Mouse (Mus musculus) midbrain, embryonic 10.5 days (tissue): ENCODE measurements at regions not wholly inside any gene's neighbourhood (a gene's known extent, or its start where the extent isn't known, plus 50 kb on each side); places are given as distances from the start of the nearest gene placed in this dataset.

Experiments used
- DNase-seq: peaks from one replicate; pipeline ENCODE4 v3.0.0-alpha.2; 2017; ENCODE audit warnings: low spot score
- H3K27ac ChIP-seq: fragments of 300-500 bp; sonication (generic); replicated peaks from 2 replicates; pipeline ENCODE4 v1.5.1; 2016; ENCODE audit warnings: mild to moderate bottlenecking
- H3K27me3 ChIP-seq: fragments of 300-500 bp; sonication (generic); 2 replicates; pipeline ENCODE4 v1.6.1; 2016; ENCODE audit warnings: low read depth, mild to moderate bottlenecking; ENCODE audit not compliant: poor library complexity, severe bottlenecking
- H3K36me3 ChIP-seq: fragments of 300-500 bp; sonication (generic); 2 replicates; pipeline ENCODE4 v1.6.1; 2016; ENCODE audit warnings: mild to moderate bottlenecking, moderate library complexity
- H3K4me1 ChIP-seq: fragments of 300-500 bp; sonication (generic); 2 replicates; pipeline ENCODE4 v1.6.1; 2016
- H3K4me3 ChIP-seq: fragments of 300-500 bp; sonication (generic); 2 replicates; pipeline ENCODE4 v1.5.1; 2016; ENCODE audit warnings: mild to moderate bottlenecking, moderate library complexity
- H3K9me3 ChIP-seq: fragments of 300-500 bp; sonication (generic); replicated peaks from 2 replicates; pipeline ENCODE4 v1.6.1; 2016; ENCODE audit warnings: mild to moderate bottlenecking
- WGBS: fragments of 180-500 bp; shearing (Covaris S2); methylation state at CpG from one replicate; pipeline ENCODE4 v1.1.7; 2016; 5-methylcytosine and 5-hydroxymethylcytosine counted together

DNA sequence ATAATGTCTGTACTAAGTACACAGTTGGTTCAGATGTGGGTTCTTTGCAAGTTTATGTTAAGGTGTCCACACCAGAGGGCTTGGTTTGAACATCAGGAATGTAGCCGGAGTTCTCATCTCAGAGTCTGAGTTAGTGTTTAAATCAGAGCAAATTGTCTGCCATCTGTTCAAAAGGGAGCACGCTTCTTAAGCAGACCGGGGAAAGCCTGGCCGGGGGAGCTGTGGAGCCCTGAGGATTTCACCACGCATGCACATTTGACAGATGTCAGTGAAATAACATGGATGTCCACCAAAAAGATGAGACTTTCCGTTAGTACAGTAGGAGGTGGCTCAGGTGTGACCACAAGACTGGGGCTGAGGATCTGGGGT, 294.5 kb upstream of the Tle4 start:
- Histone ChIP-seq H3K36me3 (no peaks in the 10 kb centered on the region), H3K4me3 (no peak overlapping the region), H3K27me3 (peaks cover 58% of the 10 kb centered on the region), H3K9me3 (no peaks in the 10 kb centered on the region), H3K27ac (0 out of 2 replicates have a peak overlapping the region, but pooled peaks have one; percentile 86), H3K4me1 (peaks cover 52% of the 10 kb centered on the region)
- DNase-seq, result no peak
- 60% methylated on average over 6 of the region's 6 CpGs for WGBS

GRCm38 (mm10) chr19:14891689-14892389, 294.0 kb upstream of the Tle4 start:
- peaks cover 52% of the 10 kb centered on the region for H3K4me1 ChIP-seq
- H3K27me3 ChIP-seq, result peaks cover 63% of the 10 kb centered on the region
- DNase-seq, result no peak
- H3K36me3 ChIP-seq, result no peaks in the 10 kb centered on the region
- 31% methylated on average over 7 of the region's 8 CpGs for WGBS
- H3K4me3 ChIP-seq, result peak overlapping the region; percentile 48; the same call in 1 of the 2 replicates
- peak overlapping the region; percentile 86; the same call in 1 of the 2 replicates for H3K27ac ChIP-seq
- H3K9me3 ChIP-seq, result no peaks in the 10 kb centered on the region

DNA sequence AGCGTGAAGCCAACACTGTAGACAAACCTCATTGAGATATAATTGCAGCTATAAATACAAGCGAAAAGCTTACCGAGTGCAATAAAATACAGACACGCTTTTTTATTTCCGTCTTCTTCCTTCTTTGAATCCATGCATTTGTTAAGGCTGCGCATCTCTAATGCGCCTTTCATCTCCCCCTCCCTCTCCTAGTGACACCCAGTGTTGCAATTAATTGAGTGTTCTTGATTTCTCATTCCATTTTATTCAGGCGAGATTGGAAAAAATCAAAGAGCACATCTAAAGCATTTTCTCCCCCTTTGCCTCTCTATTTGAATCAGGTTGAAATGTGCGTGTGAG, 293.2 kb upstream of the Tle4 start:
- 1% methylated on average over 9 of the region's 9 CpGs for WGBS
- Histone ChIP-seq H3K9me3 (no peaks in the 10 kb centered on the region), H3K27me3 (peaks cover 68% of the 10 kb centered on the region), H3K27ac (peak overlapping the region; percentile 86), H3K4me1 (peaks cover 52% of the 10 kb centered on the region), H3K36me3 (no peaks in the 10 kb centered on the region), H3K4me3 (peak overlapping the region; percentile 48)
- no peak for DNase-seq

- peak; percentile 81 for DNase-seq
- peak overlapping the region; percentile 48 for H3K4me3 ChIP-seq
- H3K27me3 ChIP-seq, result peaks cover 64% of the 10 kb centered on the region
- no peaks in the 10 kb centered on the region for H3K9me3 ChIP-seq
- peak overlapping the region; percentile 86 for H3K27ac ChIP-seq
- H3K36me3 ChIP-seq, result no peaks in the 10 kb centered on the region
- WGBS, result 2% methylated on average over 21 of the region's 21 CpGs
- H3K4me1 ChIP-seq, result peaks cover 52% of the 10 kb centered on the region
Measured at GRCm38 (mm10) chr19:14890241-14891089, 292.6 kb upstream of the Tle4 start.

DNA sequence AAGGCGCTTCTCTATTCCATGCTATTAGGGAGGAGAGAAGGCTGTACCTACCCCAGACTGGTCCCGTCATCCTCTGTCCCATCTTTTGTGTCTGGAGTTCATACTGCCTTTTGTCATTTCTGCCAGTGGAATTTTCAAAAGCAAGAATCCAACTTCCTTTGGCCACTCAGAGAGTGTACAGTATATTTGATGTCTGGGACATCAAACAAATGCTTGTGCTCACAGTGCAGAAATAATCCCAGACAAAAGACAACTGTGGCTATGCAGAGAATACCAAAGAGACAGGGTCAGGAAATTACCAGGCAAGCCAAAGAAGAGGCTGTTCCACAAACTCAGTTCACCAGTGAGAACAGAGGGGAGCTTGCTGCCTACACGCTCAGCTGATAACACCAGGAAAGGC, 291.9 kb upstream of the Tle4 start:
- Histone ChIP-seq H3K4me3 (peak overlapping the region; percentile 48), H3K36me3 (no peaks in the 10 kb centered on the region), H3K27me3 (peaks cover 62% of the 10 kb centered on the region), H3K27ac (peak overlapping the region; percentile 86), H3K4me1 (peaks cover 52% of the 10 kb centered on the region), H3K9me3 (no peaks in the 10 kb centered on the region)
- WGBS, result 33% methylated on average over 3 of the region's 3 CpGs
- DNase-seq, result peak; percentile 31

DNA sequence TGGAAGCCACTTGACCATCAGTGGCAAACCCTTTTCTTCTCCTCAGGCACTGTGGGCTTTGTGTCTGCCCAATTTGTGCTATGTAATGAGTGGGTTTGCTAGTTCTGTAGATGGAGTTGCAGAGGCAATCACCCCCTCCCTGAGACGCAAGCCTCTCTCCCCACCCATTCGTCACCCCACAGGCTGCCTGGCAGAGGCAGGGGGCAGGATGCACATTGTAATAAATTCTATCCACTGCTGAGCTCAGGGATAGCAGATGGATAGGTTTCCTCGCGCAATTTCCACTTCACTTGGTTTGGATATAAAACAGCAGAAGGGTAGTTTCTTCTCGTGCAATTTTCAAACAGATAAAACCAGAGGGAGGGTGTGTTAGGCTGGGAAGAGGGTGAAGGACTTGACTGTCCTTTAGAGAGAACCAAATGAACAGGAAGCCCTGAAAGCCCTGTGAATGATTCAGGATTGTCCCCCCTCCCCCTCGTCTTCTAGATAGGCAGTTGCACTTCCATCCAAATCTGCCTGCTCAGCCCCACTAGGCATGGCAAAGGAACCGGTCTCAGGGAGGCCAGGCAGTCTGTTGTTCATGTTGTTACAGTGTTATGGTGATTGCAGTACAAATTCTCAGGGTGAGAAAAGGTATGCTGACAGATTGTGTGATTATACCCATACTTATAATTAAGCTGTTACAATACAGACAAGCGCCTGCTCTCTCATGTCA, 286.0 kb upstream of the Tle4 start:
- no peak overlapping the region for H3K27ac ChIP-seq
- no peaks in the 10 kb centered on the region for H3K36me3 ChIP-seq
- 62% methylated on average over 8 of the region's 8 CpGs for WGBS
- peaks cover 24% of the 10 kb centered on the region for H3K4me1 ChIP-seq
- peaks cover 69% of the 10 kb centered on the region for H3K27me3 ChIP-seq
- no peaks in the 10 kb centered on the region for H3K9me3 ChIP-seq
- no peak overlapping the region for H3K4me3 ChIP-seq
- no peak for DNase-seq

GRCm38 (mm10) chr19:14880818-14881217, 283.0 kb upstream of the Tle4 start:
- peaks cover 48% of the 10 kb centered on the region for H3K27me3 ChIP-seq
- no peak overlapping the region for H3K4me3 ChIP-seq
- peaks cover 13% of the 10 kb centered on the region for H3K4me1 ChIP-seq
- no peak for DNase-seq
- 94% methylated on average over 4 of the region's 4 CpGs for WGBS
- H3K36me3 ChIP-seq, result no peaks in the 10 kb centered on the region
- no peaks in the 10 kb centered on the region for H3K9me3 ChIP-seq
- no peak overlapping the region for H3K27ac ChIP-seq

- Histone ChIP-seq H3K27ac (no peak overlapping the region), H3K36me3 (no peaks in the 10 kb centered on the region), H3K27me3 (peaks cover 44% of the 10 kb centered on the region), H3K4me1 (peaks cover 22% of the 10 kb centered on the region), H3K9me3 (no peaks in the 10 kb centered on the region), H3K4me3 (no peak overlapping the region)
- 96% methylated on average over 1 of the region's 1 CpGs for WGBS
- no peak for DNase-seq
Measured at GRCm38 (mm10) chr19:14873986-14874385, 276.1 kb upstream of the Tle4 start.

DNA sequence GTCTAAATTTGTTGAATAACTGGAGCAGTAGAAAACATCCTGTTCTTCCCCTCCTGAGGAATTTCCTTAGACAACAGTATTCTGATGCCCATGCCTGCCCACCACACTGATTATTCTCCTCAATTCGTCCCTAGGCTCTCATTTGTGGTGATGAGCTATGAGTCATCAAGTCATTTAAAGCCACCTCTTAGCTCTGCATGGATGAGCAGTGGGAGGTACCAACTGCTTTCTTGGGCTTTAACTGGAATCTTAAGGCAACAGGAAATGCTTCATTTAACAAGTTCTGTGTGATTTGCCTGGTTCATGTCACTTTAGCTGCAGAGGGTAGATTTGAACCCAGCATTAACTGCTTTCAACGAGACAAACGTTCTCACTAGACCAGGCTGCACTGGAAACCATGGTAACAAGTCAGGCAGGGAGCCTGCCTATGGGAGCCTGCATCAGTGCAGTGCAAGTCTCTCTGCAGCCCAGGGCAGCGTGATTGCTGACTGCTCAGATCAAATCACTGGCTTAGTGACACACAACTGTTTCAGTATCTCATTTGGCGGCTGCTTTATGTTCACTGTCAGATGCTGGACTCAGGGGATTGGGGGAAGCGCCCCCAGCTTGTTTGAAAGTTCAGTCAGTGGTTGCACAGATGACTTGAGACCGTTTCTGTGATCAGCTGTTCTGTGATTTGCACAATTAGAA, 273.5 kb upstream of the Tle4 start:
- Histone ChIP-seq H3K27ac (peak overlapping the region; percentile 46), H3K4me3 (no peak overlapping the region), H3K4me1 (peaks cover 22% of the 10 kb centered on the region), H3K36me3 (no peaks in the 10 kb centered on the region), H3K9me3 (no peaks in the 10 kb centered on the region), H3K27me3 (peaks cover 62% of the 10 kb centered on the region)
- 7% methylated on average over 7 of the region's 7 CpGs for WGBS
- DNase-seq, result peak; percentile 67

DNA sequence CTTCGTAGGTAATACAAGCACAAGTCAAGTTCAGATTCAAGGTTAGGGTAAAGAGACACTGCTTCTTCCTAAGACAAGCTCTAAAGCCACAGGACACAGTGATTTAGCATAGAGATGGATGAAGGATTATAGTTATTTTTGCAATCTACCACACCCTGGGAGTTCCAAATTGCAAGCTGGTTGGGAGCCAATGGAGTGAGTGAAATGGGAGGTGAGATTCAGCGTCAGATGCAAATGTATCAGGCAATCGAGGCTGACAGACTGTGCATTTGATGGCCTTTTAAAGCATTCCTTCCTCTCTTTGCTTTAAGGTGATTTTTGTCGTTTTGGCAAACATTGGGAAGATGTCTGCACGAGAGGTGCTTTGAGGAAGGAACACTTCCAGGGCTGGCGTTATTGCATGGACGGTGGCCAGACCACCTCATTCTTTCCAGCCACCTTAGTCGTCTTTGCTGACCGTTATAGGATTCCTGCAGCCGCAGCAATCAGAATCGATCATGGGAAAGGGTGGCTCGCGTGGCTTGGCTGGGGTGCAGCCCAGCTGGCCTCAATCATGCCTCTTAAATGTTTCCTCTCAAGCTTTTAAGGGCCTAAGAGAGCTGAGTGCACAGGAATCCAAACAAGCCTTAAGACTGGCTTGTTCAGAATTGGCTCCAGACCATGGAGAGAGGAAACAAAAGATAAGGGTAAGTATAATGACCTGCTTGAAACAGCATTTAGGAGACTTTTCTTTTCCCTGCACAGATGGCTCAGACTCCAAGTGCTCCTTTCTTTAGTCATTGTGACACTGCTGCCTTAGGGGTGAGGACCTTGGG, 265.0 kb upstream of the Tle4 start:
- peaks cover 27% of the 10 kb centered on the region for H3K4me1 ChIP-seq
- peaks cover 15% of the 10 kb centered on the region for H3K9me3 ChIP-seq
- H3K27me3 ChIP-seq, result peaks cover 66% of the 10 kb centered on the region
- DNase-seq, result peak; percentile 33
- H3K27ac ChIP-seq, result peak overlapping the region; percentile 57; the same call in 1 of the 2 replicates
- 40% methylated on average over 13 of the region's 13 CpGs for WGBS
- peak overlapping the region; percentile 3; the same call in 1 of the 2 replicates for H3K4me3 ChIP-seq
- no peaks in the 10 kb centered on the region for H3K36me3 ChIP-seq

DNA sequence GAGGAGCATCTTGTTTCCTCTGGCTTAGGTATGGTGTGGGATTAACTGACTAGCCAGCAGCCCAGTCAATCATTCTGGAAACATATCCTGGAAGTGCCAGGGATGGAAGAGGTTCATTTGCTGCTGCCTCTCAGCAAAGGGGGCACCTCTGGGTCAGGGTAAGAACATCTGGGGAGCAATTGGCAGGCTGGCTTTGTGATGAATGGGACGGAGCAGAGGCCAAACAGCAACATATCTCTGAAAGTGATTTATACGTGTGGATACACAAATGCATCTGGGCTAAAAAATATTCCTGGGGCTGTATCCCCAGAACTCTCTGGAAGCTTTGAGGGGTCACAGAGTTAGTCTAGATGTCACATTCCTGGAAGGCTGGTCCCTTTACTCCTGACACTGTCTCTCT, 257.2 kb upstream of the Tle4 start:
- WGBS, result 83% methylated on average over 2 of the region's 2 CpGs
- H3K4me1 ChIP-seq, result 0 out of 2 replicates have a peak, but pooled peaks cover 3% of the 10 kb centered on the region
- peaks cover 24% of the 10 kb centered on the region for H3K27me3 ChIP-seq
- no peak for DNase-seq
- no peaks in the 10 kb centered on the region for H3K36me3 ChIP-seq
- H3K9me3 ChIP-seq, result peaks cover 10% of the 10 kb centered on the region
- H3K27ac ChIP-seq, result no peak overlapping the region
- no peak overlapping the region for H3K4me3 ChIP-seq
